Mouse (Mus musculus): Measurements from ENCODE around the gene Itgax. TPM values are rescaled to one million over a fixed set of nuclear protein-coding genes. Genes with fewer than 3 reads are reported as not detected.

Itgax gene
- total and polyA plus RNA-seq, 3 experiments, result 0.17 to 0.99 (median 0.26) TPM

- DNase-seq (ENCODE audit: extremely low read depth), result no peak
- no peaks in the 10 kb centered on the region for H3K79me2 ChIP-seq (replicated peaks; ENCODE audit: control insufficient read depth, extremely low read depth, insufficient read depth, poor library complexity, severe bottlenecking)
- H3K9me3 ChIP-seq (replicated peaks; ENCODE audit: low read length), result no peaks in the 10 kb centered on the region
- H3K4me3 ChIP-seq (replicated peaks in 1 of 3; ENCODE audit: low read depth in 2 of 3, low read length in 2 of 3, poor library complexity in 1 of 3), result no peak within 1 kb of the TSS
- peaks cover 3% of the 10 kb centered on the region for H3K27me3 ChIP-seq (replicated peaks)
- no peak within 1 kb of the TSS for H3K9ac ChIP-seq (ENCODE audit: insufficient read depth, low read depth)
- no peak for TF ChIP-seq POLR2AphosphoS2 (IDR thresholded peaks at IDR 0.05; ENCODE audit: low read depth, low read length)
- no peak for TF ChIP-seq USF1 (IDR thresholded peaks at IDR 0.05; ENCODE audit: low read depth, low read length)
- TF ChIP-seq PAX5 (IDR thresholded peaks at IDR 0.05; ENCODE audit: low read length), result no peak
- no peak for TF ChIP-seq JUND (conservative IDR thresholded peaks at IDR 0.05; ENCODE audit: low read depth, low read length)
- TF ChIP-seq CTCF (conservative IDR thresholded peaks at IDR 0.05 in 1 of 2, IDR thresholded peaks at IDR 0.05 in 1 of 2; ENCODE audit: low read depth in 2 of 2, low read length in 2 of 2), result no peak
- TF ChIP-seq MXI1 (IDR thresholded peaks at IDR 0.05; ENCODE audit: low read depth, low read length), result no peak
- no peak for TF ChIP-seq ZC3H11A (IDR thresholded peaks at IDR 0.05; ENCODE audit: low read depth, low read length)
- no peak for TF ChIP-seq CHD2 (IDR thresholded peaks at IDR 0.05; ENCODE audit: low read length)
- no peak for TF ChIP-seq UBTF (IDR thresholded peaks at IDR 0.05; ENCODE audit: low read depth, low read length)
- no peak for TF ChIP-seq ZKSCAN1 (IDR thresholded peaks at IDR 0.05; ENCODE audit: borderline replicate concordance, low read depth, low read length)
- no peak for TF ChIP-seq MAFK (IDR thresholded peaks at IDR 0.05; ENCODE audit: insufficient replicate concordance, low read length)
- TF ChIP-seq JUN (IDR thresholded peaks at IDR 0.05; ENCODE audit: insufficient read depth, low read depth, low read length), result no peak
- no peak for TF ChIP-seq ETS1 (conservative IDR thresholded peaks at IDR 0.05; ENCODE audit: low read depth, low read length)
- TF ChIP-seq SMC3 (IDR thresholded peaks at IDR 0.05; ENCODE audit: low read depth, low read length), result no peak
- TF ChIP-seq SIN3A (IDR thresholded peaks at IDR 0.05; ENCODE audit: low read length), result no peak
- no peak for TF ChIP-seq MAZ (IDR thresholded peaks at IDR 0.05; ENCODE audit: low read depth, low read length)
- no peak for TF ChIP-seq ZMIZ1 (IDR thresholded peaks at IDR 0.05; ENCODE audit: low read depth, low read length)
- TF ChIP-seq TCF12 (IDR thresholded peaks at IDR 0.05; ENCODE audit: low read depth, low read length), result no peak
- no peak for TF ChIP-seq MEF2A (IDR thresholded peaks at IDR 0.05; ENCODE audit: borderline replicate concordance, low read depth, low read length)
- dilution Hi-C loops (cut with MboI; ENCODE audit: extremely low pct_ligation_motif_present, extremely low pct_unique_long_range_greater_than_20kb, low sequenced_read_pairs) (no loop called here), in situ Hi-C loops (cut with MboI; ENCODE audit: low pct_ligation_motif_present, low pct_unique_long_range_greater_than_20kb, low sequenced_read_pairs) (no loop called here)
- H3K36me3 ChIP-seq (replicated peaks in 1 of 2; ENCODE audit: control insufficient read depth in 1 of 2, insufficient read depth in 1 of 2, low read length in 1 of 2), result no peaks in the 10 kb centered on the region
- H3K4me2 ChIP-seq (ENCODE audit: insufficient read depth, low read depth, poor library complexity, severe bottlenecking), result no peak within 1 kb of the TSS
- peaks cover 0 to 2% of the 10 kb centered on the region in 2 experiments; a peak in 1 of 4 replicates for H3K4me1 ChIP-seq (ENCODE audit: control insufficient read depth in 1 of 2, insufficient read depth in 2 of 2)
- H3K27ac ChIP-seq (ENCODE audit: insufficient read depth, low read depth), result no peak within 1 kb of the TSS
Measured at GRCm38 (mm10) chr7:128154076-128154475, 24.7 kb downstream of the Itgax start, which contains the start of gene Itgad. Gene Itgad, plus strand, starts transcription at chr7:128154376.

GRCm38 (mm10) chr7:128154924-128155323 lies 25.6 kb downstream of the Itgax start:
- in situ Hi-C loops (cut with MboI; ENCODE audit: low pct_ligation_motif_present, low pct_unique_long_range_greater_than_20kb, low sequenced_read_pairs) (no loop called here), dilution Hi-C loops (cut with MboI; ENCODE audit: extremely low pct_ligation_motif_present, extremely low pct_unique_long_range_greater_than_20kb, low sequenced_read_pairs) (no loop called here)
- Histone ChIP-seq H3K27ac (ENCODE audit: insufficient read depth, low read depth) (no peak overlapping the region), H3K4me2 (ENCODE audit: insufficient read depth, low read depth, poor library complexity, severe bottlenecking) (no peak overlapping the region), H3K9ac (ENCODE audit: insufficient read depth, low read depth) (no peak overlapping the region), H3K4me3 (replicated peaks in 1 of 3; ENCODE audit: low read depth in 2 of 3, low read length in 2 of 3, poor library complexity in 1 of 3) (no peak overlapping the region), H3K9me3 (replicated peaks; ENCODE audit: low read length) (no peaks in the 10 kb centered on the region), H3K27me3 (replicated peaks) (no peaks in the 10 kb centered on the region), H3K36me3 (replicated peaks in 1 of 2; ENCODE audit: control insufficient read depth in 1 of 2, insufficient read depth in 1 of 2, low read length in 1 of 2) (no peaks in the 10 kb centered on the region), H3K79me2 (replicated peaks; ENCODE audit: control insufficient read depth, extremely low read depth, insufficient read depth, poor library complexity, severe bottlenecking) (no peaks in the 10 kb centered on the region), H3K4me1 (ENCODE audit: control insufficient read depth in 1 of 2, insufficient read depth in 2 of 2) (peaks cover 0 to 2% of the 10 kb centered on the region in 2 experiments; a peak in 1 of 4 replicates)
- TF ChIP-seq SIN3A (IDR thresholded peaks at IDR 0.05; ENCODE audit: low read length), result no peak
- TF ChIP-seq SMC3 (IDR thresholded peaks at IDR 0.05; ENCODE audit: low read depth, low read length), result no peak
- TF ChIP-seq USF2 (conservative IDR thresholded peaks at IDR 0.05; ENCODE audit: low read depth, low read length), result no peak
- no peak for TF ChIP-seq RCOR1 (conservative IDR thresholded peaks at IDR 0.05; ENCODE audit: low read depth, low read length)
- TF ChIP-seq ETS1 (conservative IDR thresholded peaks at IDR 0.05; ENCODE audit: low read depth, low read length), result no peak
- no peak for TF ChIP-seq IRF4 (IDR thresholded peaks at IDR 0.05; ENCODE audit: low read depth, low read length)
- TF ChIP-seq MAFK (IDR thresholded peaks at IDR 0.05; ENCODE audit: insufficient replicate concordance, low read length), result no peak
- no peak for TF ChIP-seq TBP (conservative IDR thresholded peaks at IDR 0.05; ENCODE audit: low read depth, low read length)
- TF ChIP-seq POLR2AphosphoS2 (IDR thresholded peaks at IDR 0.05; ENCODE audit: low read depth, low read length), result no peak
- TF ChIP-seq GABPA (IDR thresholded peaks at IDR 0.05; ENCODE audit: insufficient replicate concordance, low read depth, low read length), result no peak
- TF ChIP-seq CHD1 (IDR thresholded peaks at IDR 0.05; ENCODE audit: low read depth, low read length), result no peak
- no peak for TF ChIP-seq BHLHE40 (IDR thresholded peaks at IDR 0.05; ENCODE audit: low read depth, low read length)
- TF ChIP-seq CHD2 (IDR thresholded peaks at IDR 0.05; ENCODE audit: low read length), result no peak
- TF ChIP-seq HCFC1 (IDR thresholded peaks at IDR 0.05; ENCODE audit: low read depth, low read length), result no peak
- TF ChIP-seq MEF2A (IDR thresholded peaks at IDR 0.05; ENCODE audit: borderline replicate concordance, low read depth, low read length), result no peak
- no peak for TF ChIP-seq JUN (IDR thresholded peaks at IDR 0.05; ENCODE audit: insufficient read depth, low read depth, low read length)
- TF ChIP-seq PAX5 (IDR thresholded peaks at IDR 0.05; ENCODE audit: low read length), result no peak
- TF ChIP-seq MYC (IDR thresholded peaks at IDR 0.05; ENCODE audit: low read depth, low read length), result no peak
- DNase-seq (ENCODE audit: extremely low read depth), result no peak

Data from CH12.LX (cell line).